Mouse (Mus musculus): Measurements from ENCODE around the gene Ctdnep1. TPM values are rescaled to one million over a fixed set of nuclear protein-coding genes. Genes with fewer than 3 reads are reported as not detected.
"Not testable (repeated sequence)": the region's sequence is repeated elsewhere in the genome, so short reads cannot be mapped to it uniquely, and the experiment has no call there.

Gene Ctdnep1
- total RNA-seq, 2 experiments from 2014 or later: 113 to 116 TPM

DNA sequence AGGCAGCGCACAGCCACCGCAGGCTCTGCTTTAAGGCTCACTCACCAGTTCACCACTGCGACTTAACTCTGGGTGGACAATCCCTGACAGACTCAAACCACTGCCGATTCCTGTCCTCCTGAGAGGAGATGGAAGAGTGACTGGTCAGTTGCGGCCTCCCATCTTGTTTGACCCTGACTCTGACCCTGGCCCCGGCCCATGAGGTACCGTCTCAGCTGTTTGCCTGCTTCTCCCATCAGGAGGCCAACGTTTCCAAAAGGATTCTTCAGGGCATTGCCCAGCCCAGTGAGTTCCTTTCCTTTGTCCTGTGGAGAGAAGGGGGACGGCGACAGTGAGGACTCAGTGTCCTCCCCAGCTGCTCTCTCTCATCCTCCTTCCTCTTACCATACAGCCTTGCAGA is 30.0 kb downstream of the Ctdnep1 start:
- no peak for DNase-seq

DNA sequence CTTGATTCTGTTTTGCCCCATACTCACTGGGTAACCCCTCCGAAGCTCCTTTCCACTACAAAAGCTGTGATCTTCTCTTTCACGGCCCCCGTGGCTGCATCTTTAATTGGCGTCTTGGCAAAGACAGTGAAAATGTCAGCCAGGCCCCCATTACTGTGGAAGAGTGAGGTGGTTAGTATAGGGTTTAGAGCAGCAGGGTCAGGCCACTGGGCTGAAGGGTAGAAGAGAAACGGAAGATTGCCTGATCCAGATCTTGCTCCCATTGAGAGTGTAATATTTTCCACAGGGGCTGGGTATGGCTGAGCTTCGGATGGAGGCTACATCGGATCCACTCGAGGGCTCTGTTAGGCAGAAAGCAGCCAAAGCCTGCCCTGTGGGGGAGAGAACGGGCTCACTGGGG is 32.0 kb downstream of the Ctdnep1 start:
- DNase-seq: no peak

DNA sequence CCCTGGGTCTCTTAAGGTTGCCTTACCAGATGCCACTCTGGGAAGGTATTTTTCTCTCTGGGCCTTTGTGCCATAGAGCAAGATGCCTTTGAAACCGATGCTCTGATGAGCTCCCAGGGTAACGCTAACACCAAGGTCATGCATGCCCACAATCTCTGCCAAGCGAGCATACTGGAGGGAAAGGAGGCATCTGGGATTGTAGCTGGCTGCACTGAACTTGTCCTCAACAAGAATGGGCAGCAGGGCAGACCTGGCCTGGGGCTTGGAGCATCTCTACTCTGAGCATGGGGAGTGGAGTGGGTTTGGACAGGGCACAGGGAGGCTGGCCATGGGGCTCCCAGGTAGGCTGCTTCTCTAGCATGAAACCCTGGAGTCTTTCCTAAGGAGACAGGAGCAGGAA is 32.5 kb downstream of the Ctdnep1 start:
- no peak for DNase-seq

DNA sequence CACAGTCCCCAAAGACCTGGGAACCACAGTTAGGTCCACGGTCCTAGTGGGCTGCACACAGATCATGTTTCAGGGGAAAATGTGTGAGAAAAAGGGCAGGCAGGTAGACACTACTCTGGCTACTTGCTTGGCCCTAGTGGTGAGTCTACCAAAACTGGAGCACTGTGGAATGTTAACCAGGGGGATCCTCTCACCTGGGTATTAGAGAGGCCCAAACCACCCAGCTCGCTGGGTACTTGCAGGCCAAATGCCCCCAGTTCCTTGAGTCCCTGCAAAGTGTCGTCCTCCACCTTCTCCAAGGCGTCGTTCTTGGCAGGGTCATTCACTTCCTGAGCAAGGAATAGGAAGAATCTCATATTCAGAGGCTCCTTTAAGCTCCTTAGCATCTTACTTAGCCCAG is 33.1 kb downstream of the Ctdnep1 start:
- DNase-seq: no peak

DNA sequence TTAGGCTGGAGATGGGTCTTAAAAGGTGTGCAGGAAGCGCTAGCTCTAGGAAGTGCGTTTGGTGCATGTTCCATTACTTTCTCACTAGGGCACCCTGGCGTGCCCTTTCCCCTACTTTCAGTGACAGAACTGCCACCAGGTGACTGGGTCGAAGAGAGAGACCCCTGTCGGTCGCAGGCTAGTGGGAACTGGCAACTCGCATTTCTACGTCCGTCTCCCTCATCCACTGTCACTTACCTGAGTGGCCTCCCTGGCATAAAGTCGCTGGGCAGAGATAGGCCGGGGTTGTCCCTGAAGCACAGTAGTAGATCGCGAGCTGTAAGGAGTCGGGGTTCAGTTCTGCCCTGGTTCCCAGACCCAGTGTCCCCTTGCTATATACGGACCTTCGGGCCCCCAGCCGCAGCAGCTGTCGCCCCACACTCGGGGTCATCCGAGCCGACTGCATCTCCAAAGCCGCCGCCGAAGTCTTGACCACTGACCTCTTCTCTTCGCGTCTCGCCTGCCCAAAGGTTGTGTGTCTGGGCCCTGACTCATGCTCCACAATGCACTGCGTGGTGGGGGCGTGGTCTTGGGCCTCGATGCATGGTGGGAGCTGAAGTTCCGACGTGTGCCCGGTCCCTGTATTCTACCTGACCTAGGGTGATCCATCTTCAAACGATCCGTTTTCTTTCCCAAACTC is 34.1 kb downstream of the Ctdnep1 start, which contains the start of gene Acadvl:
Gene Acadvl, minus strand, starts transcription at position 532 of the 679 bp plus-strand sequence.
- DNase-seq: peak; percentile 85 to 89

DNA sequence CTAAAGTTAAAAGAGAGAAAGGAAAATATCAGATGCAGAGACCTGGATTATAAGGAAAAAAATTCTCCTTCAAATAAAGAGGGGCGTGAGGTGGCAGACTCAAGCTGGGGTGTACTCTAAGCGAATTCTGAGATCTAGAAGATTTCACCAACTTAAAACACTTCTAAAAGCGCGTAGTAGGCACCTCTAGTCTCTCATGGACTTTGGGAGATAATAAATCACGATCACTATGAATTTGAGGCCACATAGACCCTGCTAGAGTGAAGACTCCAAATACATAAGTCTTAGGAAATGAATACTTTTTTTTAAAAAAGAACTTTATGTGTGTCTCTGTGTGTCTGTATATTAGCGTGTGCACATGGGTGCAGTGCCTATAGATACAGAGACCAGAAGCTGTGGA is 34.7 kb downstream of the Ctdnep1 start:
- no peak for DNase-seq

DNA sequence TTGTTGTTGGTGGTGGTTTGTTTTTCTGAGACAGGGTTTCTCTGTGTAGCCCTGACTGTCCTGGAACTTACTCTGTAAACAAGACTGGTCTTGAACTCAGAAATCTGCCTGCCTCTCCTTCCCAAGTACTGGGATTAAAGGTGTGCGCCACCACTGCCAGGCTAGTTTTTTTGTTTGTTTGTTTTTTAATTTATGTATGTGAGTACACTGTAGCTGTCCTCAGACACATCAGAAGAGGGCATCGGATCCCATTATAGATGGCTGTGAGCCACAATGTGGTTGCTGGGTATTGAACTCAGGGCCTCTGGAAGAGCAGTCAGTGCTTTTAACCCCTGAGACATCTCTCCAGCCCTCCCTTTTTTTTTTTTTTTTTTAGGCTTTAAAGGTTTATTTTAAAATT is 35.2 kb downstream of the Ctdnep1 start:
- DNase-seq: not testable (repeated sequence)

DNA sequence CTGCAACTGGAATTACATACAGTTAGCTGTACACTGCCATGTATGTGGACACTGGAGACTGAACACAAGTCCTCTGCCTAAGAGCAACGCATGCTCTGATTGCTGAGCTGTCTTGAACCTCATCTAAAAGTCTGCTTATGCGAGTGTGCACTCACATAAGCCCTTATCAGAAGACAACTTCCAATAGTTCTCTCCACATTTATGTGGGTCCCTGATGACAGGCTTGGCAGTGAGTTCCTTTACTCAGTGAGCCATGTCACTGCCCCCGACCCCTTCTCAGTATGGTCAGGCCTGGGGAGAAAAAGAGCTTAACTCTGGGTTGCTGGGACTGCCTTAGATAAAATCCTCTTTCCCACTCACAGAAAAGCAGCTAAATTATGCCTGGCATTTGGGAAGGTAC is 35.7 kb downstream of the Ctdnep1 start, which contains the start of gene Dlg4:
Gene Dlg4, plus strand, starts transcription at position 274 of the 400 bp plus-strand sequence.
- DNase-seq: no peak

DNA sequence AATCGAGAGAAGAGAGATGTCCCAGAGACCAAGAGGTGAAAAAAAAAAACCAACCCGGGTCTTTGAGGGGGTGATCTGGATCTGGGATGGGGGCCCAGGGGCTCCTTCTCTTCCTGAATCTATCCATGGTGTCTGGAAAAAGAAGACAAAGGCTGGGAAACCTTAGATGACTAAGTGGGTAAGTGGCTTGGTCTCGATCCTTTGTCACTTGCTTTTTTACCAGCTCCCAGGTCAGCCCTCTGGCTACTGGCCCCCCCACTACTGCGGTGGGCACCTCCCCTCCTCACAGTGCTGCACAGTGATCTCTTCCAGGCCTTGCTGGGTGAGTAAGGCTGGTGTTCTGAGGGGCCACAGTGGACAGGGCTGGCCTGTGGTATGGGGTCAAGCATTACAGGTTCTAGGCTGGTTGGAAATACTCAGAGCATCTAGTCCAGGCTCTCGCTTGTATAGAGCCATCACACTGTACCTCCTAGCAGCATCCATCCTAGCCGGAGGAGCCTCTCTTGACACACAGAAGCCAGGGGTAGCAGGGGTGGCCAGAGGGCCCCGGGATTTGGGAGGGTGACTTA is 36.3 kb downstream of the Ctdnep1 start:
- no peak for DNase-seq

DNA sequence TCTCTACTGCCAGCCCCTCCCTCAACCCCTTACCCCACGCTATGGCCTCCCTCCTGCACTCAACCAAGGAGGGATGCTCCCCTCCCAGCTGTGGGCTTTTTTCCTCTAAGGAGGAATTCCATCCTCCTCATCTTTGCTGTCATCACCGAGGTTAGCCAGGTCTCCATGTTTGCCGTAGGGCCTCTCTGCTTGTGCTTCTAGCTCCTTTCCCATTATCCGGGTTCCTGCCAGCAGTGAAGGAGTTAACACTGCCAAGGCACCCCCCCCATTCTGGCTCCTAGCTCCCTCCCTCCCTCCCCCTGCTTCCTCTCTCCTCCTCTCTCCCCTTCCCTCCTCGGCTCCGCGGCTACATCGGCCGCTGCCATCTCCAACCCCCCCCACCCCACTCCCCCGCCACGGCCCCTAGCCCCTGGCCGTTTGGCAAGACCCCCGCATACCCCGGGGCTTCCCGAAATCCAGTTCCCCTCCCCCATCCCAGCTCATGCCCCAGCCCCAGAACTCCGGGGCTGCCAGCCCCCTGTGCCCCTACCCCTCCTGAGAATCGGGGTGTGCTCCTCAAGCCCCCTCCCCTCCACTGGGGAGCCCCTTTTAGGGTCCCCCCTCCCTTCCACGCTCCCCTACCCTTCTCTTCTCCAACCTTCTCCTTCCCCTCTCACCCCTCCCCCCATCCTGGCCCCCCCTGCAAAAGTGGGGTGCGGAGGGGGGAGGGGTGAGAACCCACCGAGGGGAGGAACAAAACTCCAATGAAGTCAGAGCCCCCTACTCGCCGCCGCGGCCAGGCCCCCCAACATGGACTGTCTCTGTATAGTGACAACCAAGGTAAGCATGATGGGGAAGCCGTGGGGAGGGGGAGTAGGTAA is 37.4 kb downstream of the Ctdnep1 start:
- DNase-seq: peak in 1 of 2 experiments; percentile 61

DNA sequence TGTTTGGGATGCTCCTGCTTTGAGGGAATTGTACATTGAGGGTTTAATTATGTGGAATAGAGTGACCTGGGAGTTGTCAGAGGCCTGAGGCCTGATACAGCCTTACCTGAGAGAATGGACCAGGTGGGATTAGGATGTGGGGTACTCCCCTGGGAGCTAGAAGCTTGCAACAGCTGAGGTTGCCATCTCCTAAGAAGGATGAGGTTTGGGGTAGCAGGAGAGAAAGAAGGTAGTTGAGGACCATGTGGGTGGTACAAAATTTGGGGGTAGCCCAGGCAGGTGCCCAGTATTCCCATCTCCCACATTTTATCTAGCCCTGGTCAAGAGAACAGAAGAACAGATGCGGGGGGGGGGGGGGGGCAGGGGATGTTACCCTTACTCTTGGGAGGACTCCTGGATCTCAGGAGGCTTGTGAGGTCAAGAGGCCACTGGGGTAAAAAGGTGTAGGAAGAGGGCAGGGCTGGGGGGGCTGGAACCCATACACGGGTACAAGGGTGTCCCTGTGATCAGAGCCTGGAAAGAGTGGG is 38.6 kb downstream of the Ctdnep1 start:
- no peak for DNase-seq

DNA sequence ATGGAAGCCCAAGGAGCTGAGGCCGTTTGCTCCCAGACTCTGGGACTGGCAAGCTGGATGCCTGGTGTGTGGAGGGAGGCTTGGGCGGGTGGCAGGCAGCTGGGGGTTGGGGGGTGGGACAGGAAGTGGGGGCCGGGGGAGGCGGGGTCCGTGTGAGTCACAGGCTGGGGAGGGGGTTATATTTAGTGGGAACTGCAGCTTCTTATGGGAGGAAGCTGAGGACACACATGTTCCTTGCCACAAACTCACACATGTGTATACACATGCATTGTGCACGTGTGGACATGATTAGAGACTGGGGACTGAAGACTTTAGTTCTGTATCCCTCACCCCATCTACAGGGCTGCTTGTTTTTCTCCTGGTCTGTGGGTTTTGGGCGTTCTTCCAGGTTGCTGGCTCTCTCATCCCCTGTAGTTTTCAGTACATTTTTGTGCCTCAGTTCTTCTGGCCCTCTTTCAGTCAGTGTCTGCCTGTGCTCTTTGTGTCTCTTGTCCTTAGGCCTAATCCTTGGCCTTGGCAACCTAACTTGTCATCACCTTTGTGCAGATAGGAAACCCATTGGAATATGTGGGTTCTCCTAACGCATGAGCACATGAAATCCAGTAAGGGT is 39.2 kb downstream of the Ctdnep1 start:
- DNase-seq: no peak

DNA sequence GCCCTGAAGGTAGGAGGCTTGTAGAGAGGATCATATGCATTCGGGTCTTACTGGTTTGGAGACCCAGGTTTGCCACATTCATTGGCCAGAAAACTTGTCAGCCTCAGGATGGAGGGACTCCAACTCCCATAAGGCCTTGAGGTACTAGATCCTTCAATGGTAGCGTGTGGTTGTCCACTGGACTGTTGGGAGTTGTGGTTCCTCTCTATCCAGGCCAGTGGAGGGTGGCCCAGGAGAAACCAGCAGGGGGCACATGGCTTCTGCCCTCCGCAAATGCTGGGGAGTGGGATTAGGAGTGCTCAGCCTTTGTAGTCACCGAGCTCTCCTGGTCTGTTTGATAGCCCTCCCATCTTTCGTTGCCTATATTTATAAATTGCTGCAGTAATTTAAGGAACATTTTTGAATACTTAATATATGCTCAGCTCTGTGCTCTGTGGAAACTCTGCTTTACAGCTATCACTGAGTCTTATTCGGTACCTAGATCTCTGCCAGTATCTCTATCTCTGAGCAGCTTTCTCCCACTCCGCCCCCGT is 39.8 kb downstream of the Ctdnep1 start:
- peak; percentile 73 to 74 for DNase-seq

DNA sequence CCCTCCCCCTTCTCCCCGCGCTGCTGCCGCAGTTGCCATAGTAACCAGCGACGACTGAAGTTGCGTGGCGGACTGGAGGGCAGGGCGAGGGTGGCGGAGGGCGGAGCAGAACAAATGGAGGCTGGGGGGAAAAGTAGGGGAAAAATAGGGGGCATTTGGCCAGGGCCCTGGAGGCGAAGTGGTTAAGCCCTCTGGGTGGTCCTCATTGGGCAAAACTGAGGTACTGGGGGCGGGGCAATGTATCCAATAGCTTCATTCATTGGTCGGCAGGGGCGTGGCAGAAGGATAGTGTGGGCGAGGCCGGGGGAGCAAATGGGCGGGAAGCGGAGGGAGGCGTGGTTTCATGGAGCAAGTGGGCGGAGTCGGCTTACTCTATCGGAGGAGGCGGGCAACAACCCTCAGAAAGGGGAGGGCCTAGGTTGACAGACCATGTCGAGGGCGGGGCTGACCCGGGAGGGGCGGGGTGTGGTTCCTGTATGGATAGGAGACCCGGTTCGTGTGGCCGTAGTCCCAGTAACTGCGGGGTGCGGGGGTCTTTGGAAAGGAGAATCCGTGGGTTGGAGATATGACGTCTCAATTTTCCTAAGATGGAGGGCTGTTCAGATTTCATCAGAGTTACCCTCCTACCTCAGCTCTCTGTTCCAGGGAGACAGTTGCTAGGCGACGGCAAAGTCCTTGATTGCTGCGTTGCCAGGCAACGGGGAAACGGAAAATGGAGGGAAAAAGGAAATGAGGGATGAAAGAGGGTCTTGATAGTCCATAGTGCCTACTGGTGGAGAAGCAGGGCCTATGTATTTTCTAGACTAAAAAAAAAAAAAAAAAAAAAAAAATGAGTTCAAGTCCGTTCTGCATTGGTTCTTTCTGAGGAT is 40.5 kb downstream of the Ctdnep1 start:
- DNase-seq: peak; percentile 98 to 99

DNA sequence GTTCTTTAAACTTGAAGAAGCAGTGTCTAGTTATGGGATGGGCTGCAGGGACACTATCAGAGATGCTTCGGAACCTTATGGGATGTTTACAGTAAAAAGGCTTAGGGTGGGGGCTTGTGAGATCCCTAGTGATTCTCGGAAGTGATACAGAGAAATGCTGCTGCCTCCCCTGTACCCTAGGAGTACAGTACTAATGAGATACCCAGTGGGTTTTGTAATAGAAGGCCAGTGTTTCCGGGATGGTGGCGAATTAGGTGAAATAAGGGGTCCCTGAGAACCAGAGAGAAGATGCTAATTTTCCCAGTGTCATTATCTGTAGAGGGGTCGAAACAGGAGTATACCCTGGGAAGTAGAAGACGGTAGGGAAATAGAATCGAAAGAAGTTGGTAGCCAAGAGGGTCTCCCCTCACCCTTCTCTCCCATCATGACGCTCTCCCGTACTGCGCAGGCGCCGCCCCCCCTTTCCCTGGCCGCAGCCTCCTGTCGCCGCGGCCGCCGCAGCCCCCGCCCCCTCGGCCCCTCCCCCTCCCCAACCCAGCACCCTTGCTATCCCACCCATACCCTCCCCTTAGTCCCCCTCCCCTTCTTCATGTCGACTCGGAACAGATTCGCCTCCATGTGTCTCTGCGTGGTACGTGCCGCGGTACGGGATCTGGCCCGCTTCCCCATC is 42.7 kb downstream of the Ctdnep1 start:
- DNase-seq: no peak

DNA sequence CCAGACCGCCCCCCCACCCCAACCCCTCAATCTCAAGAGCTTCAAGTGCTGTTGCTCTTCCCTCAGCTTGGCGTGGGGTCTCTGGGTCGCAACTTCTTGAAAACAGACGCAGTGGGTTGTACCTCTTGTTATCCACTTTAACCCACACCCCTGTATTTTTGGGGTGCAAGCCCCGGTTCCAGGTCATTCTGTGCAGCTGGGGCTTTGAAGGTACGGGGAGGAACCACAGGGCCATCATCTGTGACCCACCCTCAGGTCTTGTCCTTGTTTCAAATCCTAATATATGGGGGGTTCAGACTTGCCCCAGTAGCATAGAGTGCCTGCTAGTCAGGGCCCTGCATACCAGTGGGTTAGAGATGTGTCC is 43.2 kb downstream of the Ctdnep1 start:
- no peak for DNase-seq

DNA sequence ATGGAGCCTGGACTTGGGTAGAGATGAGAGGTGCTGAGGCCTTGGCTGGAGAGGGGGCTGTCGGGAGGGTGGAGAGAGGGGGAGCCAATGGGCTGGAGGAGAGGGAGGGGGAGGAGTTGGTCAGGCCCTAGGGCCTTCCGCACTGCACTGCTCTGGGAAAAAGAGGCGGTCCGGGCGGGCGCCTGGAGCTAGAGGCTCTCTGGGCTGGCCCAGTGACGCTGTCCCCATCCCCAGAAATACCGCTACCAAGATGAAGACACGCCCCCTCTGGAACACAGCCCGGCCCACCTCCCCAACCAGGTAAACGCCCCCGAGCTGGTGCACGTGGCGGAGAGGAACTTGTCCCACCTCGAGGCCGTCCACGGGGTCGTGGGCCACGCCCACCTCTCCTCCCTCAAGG is 45.7 kb downstream of the Ctdnep1 start:
- no peak for DNase-seq

DNA sequence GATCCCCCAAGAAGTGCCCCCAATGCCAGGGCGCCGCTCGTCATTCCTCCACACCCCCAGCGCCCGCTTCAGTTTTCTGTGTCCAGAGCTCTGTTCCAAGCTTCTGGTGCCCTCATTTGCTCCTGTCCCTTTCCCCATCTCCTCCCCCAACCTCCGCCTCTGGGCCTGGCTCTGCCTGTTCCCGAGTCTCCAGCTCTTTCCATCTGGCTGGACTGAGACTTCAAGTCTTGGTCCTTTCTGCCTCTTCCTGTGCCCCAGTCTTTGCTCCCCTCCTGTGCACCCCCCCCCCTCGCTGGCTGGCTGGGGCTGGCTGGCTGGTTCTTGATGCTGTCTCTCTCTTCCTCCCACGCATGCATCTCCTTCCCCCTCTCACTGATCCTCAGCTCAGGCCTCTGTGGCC is 46.4 kb downstream of the Ctdnep1 start:
- DNase-seq: peak in 1 of 2 experiments; percentile 50

DNA sequence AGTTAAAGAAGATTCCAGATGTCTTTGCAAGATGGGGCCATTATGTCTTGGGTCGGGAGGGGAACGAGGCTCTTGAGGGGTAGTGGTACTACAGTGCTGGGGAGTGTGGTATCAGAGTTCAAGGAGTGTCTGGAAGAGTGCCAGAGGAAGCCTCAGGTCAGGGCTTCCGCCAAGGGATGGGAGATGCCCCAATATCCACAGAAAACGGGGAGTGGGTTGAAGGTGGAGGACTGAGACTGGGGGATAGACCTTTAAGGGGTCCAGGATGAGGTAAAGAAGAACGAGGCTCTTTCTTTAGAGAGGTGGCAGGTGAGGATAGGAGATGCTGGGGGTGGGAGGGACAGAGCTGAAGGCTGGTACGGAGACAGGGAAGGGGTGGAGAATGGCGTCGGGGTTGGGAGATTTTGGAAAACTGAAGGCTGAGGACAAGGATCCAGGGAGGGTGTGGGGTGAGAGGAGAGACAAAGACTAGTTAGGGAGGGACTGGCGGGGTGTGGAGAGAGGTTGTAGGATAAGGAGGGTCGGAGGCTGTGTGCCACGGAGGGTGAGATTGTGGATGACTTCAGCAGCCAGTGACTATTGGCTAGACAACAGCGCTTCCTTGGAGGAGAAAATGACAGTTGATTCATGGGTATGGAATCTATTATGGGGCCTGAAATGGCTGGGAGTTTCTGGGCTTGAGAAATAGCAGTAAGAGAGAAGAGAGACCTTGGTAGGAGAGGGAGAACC is 47.6 kb downstream of the Ctdnep1 start:
- DNase-seq: no peak

DNA sequence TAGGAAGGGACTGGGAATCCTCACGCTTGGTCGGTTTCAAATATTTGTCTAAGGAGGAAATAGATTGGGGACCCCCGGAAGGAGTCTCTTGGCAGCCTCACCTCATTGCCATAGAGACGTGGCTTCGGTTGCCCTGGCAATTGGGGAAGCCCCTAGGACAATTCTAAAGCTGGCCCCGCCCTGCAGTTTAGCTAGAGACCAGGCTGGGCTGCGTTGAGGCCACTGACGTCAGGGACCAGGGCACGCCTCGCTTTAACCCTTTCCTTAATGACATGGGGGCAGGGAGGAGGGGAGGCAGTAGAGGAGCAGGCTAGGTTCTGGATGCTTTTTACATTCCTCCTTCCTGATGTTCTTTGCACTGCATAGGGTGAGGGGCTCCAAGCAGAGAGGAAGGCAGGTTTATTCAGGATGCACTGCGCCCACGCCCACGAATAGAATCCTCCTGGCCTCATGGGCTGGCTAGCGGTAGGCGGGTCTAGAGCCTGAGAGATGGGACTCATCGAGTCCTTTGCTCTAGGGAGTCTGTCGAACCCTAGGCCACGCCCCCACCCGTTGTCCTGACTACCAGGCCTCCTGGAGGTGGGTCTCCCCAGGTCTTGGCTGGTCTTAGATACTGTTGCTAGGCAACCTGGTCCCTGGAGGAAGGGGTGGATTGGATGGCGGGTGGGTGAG is 48.3 kb downstream of the Ctdnep1 start:
- DNase-seq: peak; percentile 81 to 83

All from layer of hippocampus, postnatal 36 days (tissue).